Mouse (Mus musculus) E14TG2a.4 (cell line): ENCODE measurements around the gene Cbx1.

ENCODE experiments used
- CTCF ChIP-seq: conservative IDR thresholded peaks from 2 replicates; pipeline ENCODE4 v1.5.1; 2014; ENCODE audit warnings: low read length
- NANOG ChIP-seq: IDR thresholded peaks from 2 replicates; pipeline ENCODE4 v1.6.1; 2014; ENCODE audit warnings: borderline replicate concordance, low read length, mixed read lengths

- TF ChIP-seq CTCF (no peak), NANOG (no peak)
Observed at GRCm38 (mm10) chr11:96839877-96840276, 51.0 kb downstream of the Cbx1 start.
